Mouse (Mus musculus) ES-Bruce4 (cell line): Measurements from ENCODE around the gene Napepld.

Experiments
- CTCF ChIP-seq: IDR thresholded peaks from one replicate; pipeline ENCODE4 v1.8.1; 2011; ENCODE audit warnings: low read depth, low read length
- POLR2A ChIP-seq: IDR thresholded peaks from one replicate; pipeline ENCODE4 v1.8.1; 2011; ENCODE audit warnings: low read length; ENCODE audit not compliant: insufficient read depth

- TF ChIP-seq CTCF (no peak), POLR2A (no peak)
Measured at GRCm38 (mm10) chr5:21729107-21729506, 27.9 kb upstream of the Napepld start.
